Mouse (Mus musculus) forebrain, postnatal 0 days (tissue): ENCODE results near the gene Kank2. TPM values are rescaled to one million over a fixed set of nuclear protein-coding genes. Genes with fewer than 3 reads are reported as not detected.
A peak's percentile ranks its signal among the peaks of the same experiment; 100 is the strongest.

Experiments used
- ATAC-seq: fragments of 200-750 bp; cut with Nextera tagmentation; 2 replicates; pipeline ENCODE4 v1.8.0; 2017; ENCODE audit warnings: mild to moderate bottlenecking, moderate library complexity
- DNase-seq: peaks from one replicate; pipeline ENCODE4 v3.0.0-alpha.2; 2015
- H3K27ac ChIP-seq: fragments of 300-500 bp; sonication (generic); 2 replicates; pipeline ENCODE4 v1.5.1; 2014; ENCODE audit warnings: low read depth, mild to moderate bottlenecking, antibody characterized with exemption, low read length, moderate library complexity, mixed read lengths
- H3K27me3 ChIP-seq: fragments of 300-500 bp; sonication (generic); 2 replicates; pipeline ENCODE4 v1.6.1; 2014; ENCODE audit warnings: mild to moderate bottlenecking, low read length, mixed read lengths; ENCODE audit not compliant: insufficient read depth
- H3K36me3 ChIP-seq: fragments of 300-500 bp; sonication (generic); 2 replicates; pipeline ENCODE4 v1.6.1; 2014; ENCODE audit warnings: mild to moderate bottlenecking, moderate library complexity; ENCODE audit not compliant: insufficient read depth
- H3K4me1 ChIP-seq: fragments of 300-500 bp; sonication (generic); 2 replicates; pipeline ENCODE4 v1.6.1; 2014; ENCODE audit warnings: antibody characterized with exemption; ENCODE audit not compliant: insufficient read depth
- H3K4me2 ChIP-seq: fragments of 300-500 bp; sonication (generic); 2 replicates; pipeline ENCODE4 v1.6.1; 2014; ENCODE audit warnings: low read depth, mild to moderate bottlenecking, moderate library complexity
- H3K4me3 ChIP-seq: fragments of 300-500 bp; sonication (generic); 2 replicates; pipeline ENCODE4 v1.5.1; 2014; ENCODE audit warnings: low read depth, low read length, mixed read lengths
- H3K9ac ChIP-seq: fragments of 300-500 bp; sonication (generic); 2 replicates; pipeline ENCODE4 v1.6.1; 2014; ENCODE audit warnings: mild to moderate bottlenecking
- H3K9me3 ChIP-seq: fragments of 300-500 bp; sonication (generic); 2 replicates; pipeline ENCODE4 v1.6.1; 2016; ENCODE audit warnings: low read length
- CTCF ChIP-seq: sonication (generic); IDR thresholded peaks from 2 replicates; pipeline ENCODE4 v1.5.1; 2016; ENCODE audit warnings: antibody characterized with exemption, control low read depth, low read depth
- WGBS: fragments of 180-500 bp; shearing (Covaris S2); extraction: QIAGEN DNeasy Blood & Tissue Kit; methylation state at CpG from one replicate; pipeline ENCODE4 v1.1.7; 2014; 5-methylcytosine and 5-hydroxymethylcytosine counted together
- polyA plus RNA-seq: library from polyadenylated mRNA; unstranded; fragments of >200 nt; fragmentation: Nextera tagmentation; extraction: Ambion mirVana; gene quantifications from 2 replicates; pipeline ENCODE4 v1.2.1, GENCODE M21; 2015
- total RNA-seq: library from RNA; depleted of rRNA; stranded (reverse); fragments of >200 nt; gene quantifications from 2 replicates; pipeline ENCODE4 v1.2.3, GENCODE M21; 2014

Kank2 gene
- total and polyA plus RNA-seq, 2 experiments from 2014 or later, result 2.3 to 12.4 TPM

- DNase-seq, result no peak
- Histone ChIP-seq H3K4me1 (peaks cover 14% of the 10 kb centered on the region), H3K9me3 (no peaks in the 10 kb centered on the region), H3K4me2 (no peak overlapping the region), H3K36me3 (peaks cover 15% of the 10 kb centered on the region), H3K27me3 (no peaks in the 10 kb centered on the region), H3K4me3 (no peak overlapping the region), H3K27ac (no peak overlapping the region), H3K9ac (no peak overlapping the region)
- ATAC-seq, result no peak
- WGBS, result 89% methylated on average over 10 of the region's 10 CpGs
- TF ChIP-seq CTCF, result no peak
These were observed 70.2 kb downstream of the Kank2 start for GRCm38 (mm10) chr9:21728261-21728832.

- no peak overlapping the region for H3K4me3 ChIP-seq
- no peak overlapping the region for H3K9ac ChIP-seq
These were observed 72.1 kb downstream of the Kank2 start for GRCm38 (mm10) chr9:21726218-21726975.

DNA sequence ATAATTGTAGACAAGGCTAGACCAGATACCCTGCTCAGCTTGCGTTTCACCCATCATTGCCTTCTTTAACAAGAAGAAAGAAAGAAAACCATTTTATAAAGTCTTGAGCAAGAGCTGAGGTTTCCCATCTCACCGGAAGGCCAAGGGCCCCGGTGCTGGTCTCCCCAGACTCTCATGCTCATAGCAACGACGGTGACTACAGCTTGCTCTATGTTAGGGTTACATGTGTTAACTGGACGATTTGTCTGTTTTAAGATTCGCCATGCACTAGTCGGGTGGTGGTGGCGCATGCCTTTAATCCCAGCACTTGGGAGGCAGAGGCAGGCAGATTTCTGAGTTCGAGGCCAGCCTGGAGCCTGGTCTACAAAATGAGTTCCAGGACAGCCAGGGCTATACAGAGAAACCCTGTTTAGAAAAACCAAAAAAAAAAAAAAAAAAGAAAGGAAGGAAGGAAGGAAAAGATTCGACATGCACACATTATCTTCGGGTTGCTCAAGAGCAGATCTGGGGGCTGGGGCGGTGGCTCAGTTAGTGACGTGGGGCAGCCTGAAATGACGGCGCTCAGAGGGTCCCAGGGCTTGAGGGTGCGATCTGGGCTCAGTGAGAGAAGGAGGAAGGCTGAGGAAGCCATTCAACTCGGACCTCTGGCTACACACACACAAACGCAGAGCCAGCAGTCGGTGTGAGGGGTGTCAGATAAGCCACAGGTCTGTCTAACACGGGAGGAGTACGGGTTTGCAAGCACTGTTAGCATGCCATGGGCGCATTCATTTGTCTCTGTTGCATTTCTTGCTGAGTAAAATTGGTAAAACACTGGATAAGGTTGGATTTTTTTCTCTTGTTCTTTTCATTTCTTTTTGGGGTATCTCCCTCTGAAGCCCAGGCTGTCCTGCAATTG lies 73.1 kb downstream of the Kank2 start:
- H3K4me1 ChIP-seq, result peaks cover 14% of the 10 kb centered on the region
- no peak overlapping the region for H3K27ac ChIP-seq
- no peaks in the 10 kb centered on the region for H3K27me3 ChIP-seq
- no peak for ATAC-seq
- 83% methylated on average over 23 of the region's 23 CpGs for WGBS
- no peak for TF ChIP-seq CTCF
- H3K4me3 ChIP-seq, result no peak overlapping the region
- peak overlapping the region; percentile 82 for H3K4me2 ChIP-seq
- no peak overlapping the region for H3K9ac ChIP-seq
- no peak for DNase-seq
- H3K36me3 ChIP-seq, result no peaks in the 10 kb centered on the region; the same call in none of the 2 replicates
- no peaks in the 10 kb centered on the region for H3K9me3 ChIP-seq

More at GRCm38 (mm10) chr9:21726218-21726975, 72.1 kb downstream of the Kank2 start:
- Histone ChIP-seq H3K4me2 (peak overlapping the region; percentile 82; the same call in 1 of the 2 replicates), H3K4me1 (peaks cover 14% of the 10 kb centered on the region), H3K27me3 (no peaks in the 10 kb centered on the region), H3K36me3 (no peaks in the 10 kb centered on the region; the same call in none of the 2 replicates), H3K9me3 (no peaks in the 10 kb centered on the region), H3K27ac (no peak overlapping the region)
- ATAC-seq, result no peak
- WGBS, result 83% methylated on average over 14 of the region's 14 CpGs
- no peak for DNase-seq
- no peak for TF ChIP-seq CTCF

DNA sequence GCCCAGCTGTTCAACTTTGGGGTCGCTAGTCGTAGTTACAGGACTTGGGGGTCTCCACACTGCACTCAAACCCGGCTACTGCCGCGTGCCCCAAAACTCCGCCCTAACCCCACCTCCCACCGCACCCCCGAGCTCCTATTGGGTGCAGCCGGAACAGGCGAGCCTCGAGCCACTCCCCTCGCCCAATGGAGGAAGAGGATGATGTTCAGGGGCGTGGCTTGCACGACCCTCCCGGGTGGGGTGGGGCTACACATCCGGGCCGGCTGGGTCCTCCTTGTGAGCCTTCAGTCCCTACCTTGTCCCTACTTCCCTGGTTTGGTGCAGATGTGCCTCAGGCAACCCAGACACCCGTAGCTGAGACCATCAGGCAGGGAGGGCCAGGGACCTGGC lies 74.4 kb downstream of the Kank2 start:
- Histone ChIP-seq H3K4me1 (peaks cover 14% of the 10 kb centered on the region), H3K4me2 (peak overlapping the region; percentile 82), H3K27ac (peak overlapping the region; percentile 87), H3K9ac (peak overlapping the region; percentile 60), H3K36me3 (no peaks in the 10 kb centered on the region; the same call in none of the 2 replicates), H3K9me3 (no peaks in the 10 kb centered on the region), H3K4me3 (peak overlapping the region; percentile 75), H3K27me3 (no peaks in the 10 kb centered on the region)
- DNase-seq (peak; percentile 95), ATAC-seq (peak; percentile 98)
- no peak for TF ChIP-seq CTCF
- WGBS, result 1% methylated on average over 18 of the region's 18 CpGs

DNA sequence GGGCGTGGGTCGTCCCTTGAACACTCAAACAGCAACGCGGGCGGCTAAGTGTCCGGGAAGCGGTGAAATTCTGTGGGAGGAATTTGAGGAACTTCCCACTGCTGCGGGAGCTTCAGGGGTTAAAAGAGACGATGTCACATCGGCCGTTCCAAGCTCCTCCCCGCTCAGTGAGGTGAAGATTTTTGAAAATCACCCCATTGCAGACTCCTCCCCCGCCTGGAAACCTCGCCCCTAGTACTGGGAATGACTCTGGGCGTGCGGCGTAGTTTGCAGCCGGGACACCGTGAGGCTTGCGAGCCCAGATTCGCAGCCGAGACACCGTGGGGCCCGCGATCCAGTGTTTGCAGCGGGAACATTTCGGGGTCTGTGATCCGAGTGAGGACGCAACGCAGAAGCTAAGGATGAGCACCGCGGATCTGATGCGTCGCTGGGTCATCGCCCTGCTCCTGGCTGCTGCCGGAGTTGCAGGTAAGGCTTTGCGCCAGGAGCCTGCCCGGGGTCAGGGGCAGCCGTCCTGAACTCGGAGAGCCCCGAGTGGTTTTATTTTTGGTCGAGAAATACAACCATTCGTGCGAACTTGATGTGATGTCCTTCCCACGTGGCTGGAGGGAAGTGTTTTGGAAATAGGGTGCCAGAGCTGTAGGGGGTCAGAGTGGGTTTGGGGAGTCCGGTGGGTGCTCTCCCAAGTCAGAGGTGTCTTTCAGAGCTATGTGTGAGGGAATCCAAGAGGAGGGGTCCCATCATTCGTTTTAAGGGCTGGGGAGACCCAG lies 75.0 kb downstream of the Kank2 start, which contains the start of gene Ldlr:
Ldlr (plus strand) TSS at position 107 of the 770 bp plus-strand sequence.
- under 1% methylated on average over 47 of the region's 47 CpGs for WGBS
- ATAC-seq (peak; percentile 86), DNase-seq (peak; percentile 91)
- Histone ChIP-seq H3K36me3 (no peaks in the 10 kb centered on the region; the same call in none of the 2 replicates), H3K9me3 (no peaks in the 10 kb centered on the region), H3K4me2 (peak within 1 kb of the TSS; percentile 82), H3K9ac (peak within 1 kb of the TSS; percentile 60), H3K27me3 (no peaks in the 10 kb centered on the region), H3K4me3 (peak within 1 kb of the TSS; percentile 75), H3K27ac (peak within 1 kb of the TSS; percentile 87), H3K4me1 (peaks cover 14% of the 10 kb centered on the region)
- no peak for TF ChIP-seq CTCF

- no peak for DNase-seq
- TF ChIP-seq CTCF, result no peak
- 84% methylated on average over 2 of the region's 2 CpGs for WGBS
- Histone ChIP-seq H3K4me1 (peaks cover 10% of the 10 kb centered on the region), H3K4me2 (no peak overlapping the region), H3K9me3 (no peaks in the 10 kb centered on the region), H3K27ac (no peak overlapping the region), H3K27me3 (no peaks in the 10 kb centered on the region), H3K4me3 (no peak overlapping the region), H3K9ac (no peak overlapping the region), H3K36me3 (no peaks in the 10 kb centered on the region)
- no peak for ATAC-seq
These were observed 77.5 kb downstream of the Kank2 start for GRCm38 (mm10) chr9:21721036-21721435.
